Comparison of ENCODE assay signal across 9 mouse cellular contexts in the genomic region with DNA sequence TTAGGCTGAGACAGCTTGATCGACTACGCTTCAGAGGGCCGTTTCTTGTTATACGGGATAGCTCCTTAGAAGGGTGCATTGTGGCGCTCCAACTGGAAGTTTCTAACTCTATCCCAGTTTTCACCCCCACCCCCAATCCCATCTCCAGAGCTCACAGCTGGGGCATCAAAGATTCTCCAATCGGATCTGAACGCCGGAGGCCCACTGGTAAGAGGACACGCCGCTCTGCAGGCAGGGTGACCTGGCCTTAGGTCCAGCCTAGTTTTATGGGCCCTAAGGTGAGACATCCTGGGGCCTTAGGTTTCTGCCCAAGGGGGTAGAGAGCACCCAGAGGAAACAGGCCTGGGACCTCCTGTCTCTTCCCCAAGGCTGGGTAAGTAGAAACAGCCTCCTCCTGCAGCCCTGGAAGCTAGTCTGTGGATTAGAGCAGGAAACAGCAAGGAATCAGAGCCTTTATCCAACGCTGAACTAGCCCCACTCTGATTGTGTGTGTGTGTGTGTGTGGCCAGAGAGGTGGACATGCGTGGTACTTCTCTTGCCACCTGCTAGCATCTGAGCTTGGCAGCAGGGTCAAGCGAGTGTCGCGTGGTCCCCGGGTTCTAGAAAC. TPM values are rescaled to one million over a fixed set of nuclear protein-coding genes. Genes with fewer than 3 reads are reported as not detected.
DNase-seq lines count a peak whose midpoint lies in the region; ATAC-seq and TF ChIP-seq lines count a peak whose summit lies in the region.
"Had no signal": no experiment of that assay in that cellular context is flagged by ENCODE, and none has a peak within 500 bp of the region (broad histone marks: within the 10 kb centered on the region; RNA-seq: fewer than 3 reads in every experiment).

No protein-coding gene starts in this region.

- peaks cover 74% of the 10 kb centered on the region for H3K27me3 ChIP-seq in kidney, postnatal 0 days (ENCODE audit: insufficient read depth, low read length)
- H3K27me3 ChIP-seq in embryonic facial prominence, embryonic 15.5 days = peaks cover 95% of the 10 kb centered on the region
- H3K27me3 ChIP-seq in intestine, embryonic 15.5 days (replicated peaks) = peaks cover 75% of the 10 kb centered on the region
- H3K27me3 ChIP-seq in neural tube, embryonic 14.5 days (ENCODE audit: control insufficient read depth, insufficient read depth, low read length) = peaks cover 13% of the 10 kb centered on the region

- H3K9ac ChIP-seq in kidney, postnatal 0 days (ENCODE audit: low read depth, low read length) = no peak overlapping the region
- H3K9ac ChIP-seq in embryonic facial prominence, embryonic 15.5 days = no peak overlapping the region
- H3K9ac ChIP-seq in intestine, embryonic 15.5 days = no peak overlapping the region
- peak overlapping the region; percentile 59 for H3K9ac ChIP-seq in neural tube, embryonic 14.5 days (replicated peaks; ENCODE audit: low read depth, low read length)

- 11% methylated on average over 16 of the region's 16 CpGs for WGBS in kidney, postnatal 0 days
- WGBS in embryonic facial prominence, embryonic 15.5 days = 9% methylated on average over 16 of the region's 16 CpGs
- WGBS in intestine, embryonic 15.5 days = 13% methylated on average over 16 of the region's 16 CpGs
- 3% methylated on average over 16 of the region's 16 CpGs for WGBS in neural tube, embryonic 14.5 days

- peak overlapping the region; percentile 58; the same call in 1 of the 2 replicates for H3K4me2 ChIP-seq in kidney, postnatal 0 days (ENCODE audit: low read length)
- peak overlapping the region; percentile 52 for H3K4me2 ChIP-seq in embryonic facial prominence, embryonic 15.5 days (replicated peaks)
- H3K4me2 ChIP-seq in intestine, embryonic 15.5 days (replicated peaks) = peak overlapping the region; percentile 56
- H3K4me2 ChIP-seq in neural tube, embryonic 14.5 days (ENCODE audit: low read depth, low read length) = peak overlapping the region; percentile 51

- no peaks in the 10 kb centered on the region for H3K36me3 ChIP-seq in kidney, postnatal 0 days (ENCODE audit: insufficient read depth, low read length)
- H3K36me3 ChIP-seq in embryonic facial prominence, embryonic 15.5 days = no peaks in the 10 kb centered on the region
- H3K36me3 ChIP-seq in intestine, embryonic 15.5 days = no peaks in the 10 kb centered on the region
- no peaks in the 10 kb centered on the region for H3K36me3 ChIP-seq in neural tube, embryonic 14.5 days (ENCODE audit: control insufficient read depth, insufficient read depth, low read length)

- DNase-seq in kidney, postnatal 0 days (ENCODE audit: low spot score) = no peak
- no peak for DNase-seq in kidney, adult 8-10 months
- no peak for DNase-seq in left cerebral cortex, postnatal 36 days (ENCODE audit: low spot score in 2 of 2)
- DNase-seq in cerebellum, adult 18-20 months = no peak
- DNase-seq in layer of hippocampus, adult 18-20 months (ENCODE audit: low spot score in 2 of 2) = no peak
- DNase-seq: kidney, adult 9 months had no signal

- H3K4me3 ChIP-seq in kidney, postnatal 0 days (replicated peaks; ENCODE audit: low read depth, low read length) = peak overlapping the region; percentile 26
- H3K4me3 ChIP-seq in embryonic facial prominence, embryonic 15.5 days (replicated peaks) = peak overlapping the region; percentile 32
- peak overlapping the region; percentile 27 for H3K4me3 ChIP-seq in intestine, embryonic 15.5 days (replicated peaks)
- H3K4me3 ChIP-seq in neural tube, embryonic 14.5 days (ENCODE audit: low read depth, low read length) = peak overlapping the region; percentile 38

- intact Hi-C loops in left cerebral cortex, postnatal 36 days (cut with DNase I) = no loop called here

- peaks cover 36% of the 10 kb centered on the region; the same call in 1 of the 2 replicates for H3K4me1 ChIP-seq in kidney, postnatal 0 days (replicated peaks; ENCODE audit: insufficient read depth, low read length)
- H3K4me1 ChIP-seq in embryonic facial prominence, embryonic 15.5 days = peaks cover 48% of the 10 kb centered on the region
- peaks cover 47% of the 10 kb centered on the region for H3K4me1 ChIP-seq in intestine, embryonic 15.5 days (replicated peaks)
- peaks cover 25% of the 10 kb centered on the region; the same call in 1 of the 2 replicates for H3K4me1 ChIP-seq in neural tube, embryonic 14.5 days (ENCODE audit: control insufficient read depth, insufficient read depth, low read length)

- no peaks in the 10 kb centered on the region for H3K9me3 ChIP-seq in kidney, postnatal 0 days (replicated peaks; ENCODE audit: low read length)
- H3K9me3 ChIP-seq in embryonic facial prominence, embryonic 15.5 days (replicated peaks) = no peaks in the 10 kb centered on the region
- no peaks in the 10 kb centered on the region for H3K9me3 ChIP-seq in intestine, embryonic 15.5 days
- H3K9me3 ChIP-seq in neural tube, embryonic 14.5 days (ENCODE audit: control insufficient read depth, low read length) = no peaks in the 10 kb centered on the region

- no peak overlapping the region for H3K27ac ChIP-seq in kidney, postnatal 0 days
- H3K27ac ChIP-seq in embryonic facial prominence, embryonic 15.5 days (replicated peaks) = no peak overlapping the region
- H3K27ac ChIP-seq in intestine, embryonic 15.5 days = no peak overlapping the region
- H3K27ac ChIP-seq in neural tube, embryonic 14.5 days (ENCODE audit: low read depth, low read length) = peak overlapping the region; percentile 67

- ATAC-seq in kidney, postnatal 0 days (replicated peaks; ENCODE audit: low FRiP score, low read depth) = no peak
- no peak for ATAC-seq in embryonic facial prominence, embryonic 15.5 days (ENCODE audit: insufficient number of reproducible peaks, low FRiP score, low TSS enrichment, low read depth)
- ATAC-seq in intestine, embryonic 15.5 days = no peak
- no peak for ATAC-seq in neural tube, embryonic 14.5 days (ENCODE audit: low read depth)

- TF ChIP-seq CTCF in kidney, postnatal 0 days (IDR thresholded peaks at IDR 0.05; ENCODE audit: low read depth) = no peak

RNA-seq across cellular contexts. Expression of gene Rfx4, which starts 3.8 kb away (rescaled TPM):
- polyA plus RNA-seq in kidney, postnatal 0 days (2015; fragmentation: Nextera tagmentation; extraction: Ambion mirVana) = 0.05 and 0.18 TPM in 2 replicates
- 0.14 and 0.15 TPM in 2 replicates for polyA plus RNA-seq in embryonic facial prominence, embryonic 15.5 days (2015; fragmentation: Nextera tagmentation; extraction: Ambion mirVana)
- polyA plus RNA-seq in intestine, embryonic 15.5 days (2015; fragmentation: Nextera tagmentation; extraction: Ambion mirVana) = not detected in 2 replicates
- 23.2 and 24.5 TPM in 2 replicates for polyA plus RNA-seq in neural tube, embryonic 14.5 days (2014; fragmentation: Nextera tagmentation; extraction: Ambion mirVana)
- total RNA-seq in left cerebral cortex, postnatal 36 days (2021) = 10 to 100 TPM in 1 of 2 experiments, 1 to 10 TPM in 1; 9.3 to 11.3 TPM
- 10 to 100 TPM in 1 of 2 experiments, 1 to 10 TPM in 1; 9.2 to 12.6 TPM for total RNA-seq in layer of hippocampus, adult 18-20 months (2021)

Comparison
In these comparisons a context has a peak if more than half of its experiments do, and no peak if none do; other contexts are left out.
1. RNA of gene Rfx4, which starts 3.8 kb away (polyA plus RNA-seq): 23.2 to 24.5 TPM in neural tube, embryonic 14.5 days; 0.14 to 0.15 TPM in embryonic facial prominence, embryonic 15.5 days, 0.05 to 0.18 TPM in kidney, postnatal 0 days and not detected in intestine, embryonic 15.5 days; every median in the first group is over 10 times any median in the second.
2. Peak in every context shown above with its lines, with median percentiles within 50 percentile points of each other: H3K4me2 ChIP-seq and H3K4me3 ChIP-seq.